Mouse (Mus musculus) bone marrow, adult 2 months (tissue): ENCODE results near the gene Stom.

ENCODE experiments used
- CTCF ChIP-seq: fragments of 200-500 bp; IDR thresholded peaks from 2 replicates; pipeline ENCODE4 v1.5.1; 2011; ENCODE audit warnings: low read length, control low read depth; ENCODE audit not compliant: control insufficient read depth, insufficient read depth
- POLR2A ChIP-seq: fragments of 200-500 bp; IDR thresholded peaks from 2 replicates; pipeline ENCODE4 v1.6.1; 2011; ENCODE audit warnings: low read depth, mild to moderate bottlenecking, control low read depth, low read length, borderline replicate concordance; ENCODE audit not compliant: control insufficient read depth

DNA sequence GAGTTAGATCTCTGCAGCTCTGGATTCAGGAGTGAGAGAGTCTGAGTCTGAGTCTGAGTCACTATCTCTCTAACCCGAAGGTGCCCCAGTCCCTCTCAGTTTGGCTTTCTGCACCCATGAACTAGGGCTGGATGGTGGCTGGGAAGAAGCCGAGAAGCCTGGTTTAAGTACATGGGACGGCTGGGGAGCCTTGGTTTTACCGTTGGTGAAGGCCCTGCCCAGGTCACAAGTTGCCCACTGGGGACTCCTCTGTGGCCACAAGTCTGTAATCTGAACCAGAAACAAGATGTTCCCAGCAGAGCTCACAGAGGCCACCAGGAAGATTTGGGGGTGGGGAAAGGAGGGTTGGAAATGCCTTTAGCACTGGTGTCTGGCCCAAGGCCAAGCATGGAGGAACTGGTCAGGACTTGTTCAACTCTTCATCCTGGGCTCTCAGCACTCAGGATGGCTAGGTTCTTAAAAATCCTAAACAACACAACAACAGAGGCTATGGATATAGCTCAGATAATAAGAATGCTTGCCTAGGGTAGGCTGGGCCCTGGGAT, 67.0 kb downstream of the Stom start:
- TF ChIP-seq POLR2A (no peak), CTCF (no peak)
